Mouse (Mus musculus): ENCODE measurements around the gene Vps37d. TPM values are rescaled to one million over a fixed set of nuclear protein-coding genes. Genes with fewer than 3 reads are reported as not detected.

Vps37d gene
- polyA plus RNA-seq, 2 experiments from 2014 or later = not detected

DNA sequence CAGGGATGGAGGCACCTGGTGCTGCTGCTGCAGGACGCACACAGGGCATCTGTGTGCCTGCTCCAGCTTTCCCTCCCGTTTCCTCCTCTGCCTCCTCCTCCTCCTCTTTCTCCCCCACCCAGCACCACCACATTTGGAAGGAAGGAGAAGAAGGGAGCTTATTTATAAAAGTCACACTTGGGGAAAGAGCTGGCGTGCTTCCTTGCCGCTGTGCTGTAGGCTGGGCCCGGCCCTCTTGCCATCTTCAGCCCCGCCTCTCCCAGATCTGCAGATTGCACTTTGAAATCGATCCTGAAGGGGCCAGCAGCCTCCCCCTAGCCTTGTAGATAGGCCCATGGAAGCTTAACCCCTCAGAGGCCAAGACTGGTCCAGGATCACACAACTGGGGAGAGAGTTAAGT is 52.2 kb downstream of the Vps37d start:
- no peak for ATAC-seq

DNA sequence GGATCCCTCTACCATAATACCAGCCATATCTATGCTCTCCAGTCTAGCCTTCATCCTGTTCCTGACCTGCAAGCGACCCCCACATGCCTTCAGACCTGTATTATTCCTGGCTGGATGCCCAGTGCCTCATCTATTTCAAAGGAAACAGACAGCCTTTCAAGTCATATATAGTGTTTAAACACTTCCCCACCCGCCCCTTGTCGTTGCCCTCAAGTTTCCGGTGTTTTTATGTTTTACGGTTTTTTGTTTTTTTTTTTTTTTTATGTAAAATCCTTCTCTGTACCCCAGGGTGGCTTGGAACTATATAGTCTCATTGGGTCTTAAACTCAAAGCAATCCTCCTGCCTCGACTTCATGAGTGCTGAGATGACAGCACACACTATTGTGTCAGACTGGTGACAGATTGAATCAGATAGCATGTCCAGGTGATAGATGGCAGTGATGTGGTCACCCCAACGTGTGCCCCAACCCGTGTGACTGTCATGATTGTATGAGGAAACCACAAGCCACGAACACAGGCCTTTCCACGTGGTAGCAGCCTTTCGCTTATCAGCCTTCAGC is 53.3 kb downstream of the Vps37d start:
- peak; percentile 82 for ATAC-seq

DNA sequence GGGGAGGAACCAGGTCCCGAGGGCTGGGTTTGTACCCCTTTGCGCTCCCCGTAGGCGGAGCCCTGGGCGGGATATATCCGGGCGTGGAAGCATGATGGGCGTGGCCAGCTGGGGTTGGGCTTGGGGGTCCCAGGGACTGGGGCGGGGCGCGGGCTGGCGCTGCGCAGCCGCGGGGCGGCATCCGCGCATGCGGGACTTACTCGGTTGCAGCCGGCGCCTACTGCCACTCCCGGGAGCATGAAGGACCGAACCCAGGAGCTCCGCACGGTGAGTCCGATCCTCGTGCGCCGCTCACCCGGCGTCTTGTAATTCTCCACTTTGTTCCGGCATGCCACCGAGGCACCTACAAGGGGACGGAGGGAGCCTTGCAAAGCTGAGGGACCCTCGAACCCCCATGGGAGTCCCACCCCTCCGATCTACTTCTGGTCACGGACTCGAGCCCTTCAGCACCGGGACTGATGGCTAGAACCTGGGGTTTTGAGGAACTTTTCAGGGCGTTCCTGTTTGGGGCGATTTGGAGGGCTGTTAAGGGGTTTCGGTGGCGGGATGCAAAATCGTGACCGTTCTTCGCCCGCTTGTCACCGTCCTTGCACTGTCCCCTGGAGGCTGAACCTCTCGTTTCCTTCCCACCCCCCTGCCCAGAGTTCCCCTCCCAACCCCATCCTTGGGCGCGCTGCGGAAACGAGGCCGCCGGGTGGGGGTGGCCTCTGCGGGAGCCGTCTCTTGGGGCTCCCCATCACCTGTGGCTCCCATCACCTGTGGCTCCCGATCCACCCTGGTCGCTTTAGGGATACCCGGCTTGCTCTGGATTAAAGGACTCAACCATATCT is 54.5 kb downstream of the Vps37d start, which contains the start of gene Stx1a:
TSS of gene Stx1a (plus strand) at position 139 of the 830 bp plus-strand sequence.
- ATAC-seq = peak; percentile 38

Other genes with a start within 250 kb of the Vps37d start
- not detected for gene Tmem270, start 171.5 kb downstream of the Vps37d start, polyA plus RNA-seq (2017; shearing (Covaris generic))
- gene Cldn13, start 162.7 kb downstream of the Vps37d start, polyA plus RNA-seq (2017; shearing (Covaris generic)) = 1 to 10 TPM in 1 of 2 experiments, not detected in 1; 1.3 TPM
- 10 to 100 TPM; 20.4 to 23.3 TPM for gene Mettl27, start 145.9 kb downstream of the Vps37d start, polyA plus RNA-seq (2017; shearing (Covaris generic))
- not detected for gene Cldn4, start 131.3 kb downstream of the Vps37d start, polyA plus RNA-seq (2017; shearing (Covaris generic))
- not detected for gene Cldn3, start 92.1 kb downstream of the Vps37d start, polyA plus RNA-seq (2017; shearing (Covaris generic))
- gene Abhd11, start 69.1 kb downstream of the Vps37d start, polyA plus RNA-seq (2017; shearing (Covaris generic)) = 10 to 100 TPM; 53.9 to 66.7 TPM
- gene Stx1a, start 54.8 kb downstream of the Vps37d start, polyA plus RNA-seq (2017; shearing (Covaris generic)) = 10 to 100 TPM; 15.1 to 15.2 TPM
- 10 to 100 TPM; 27.4 to 30.4 TPM for gene Dnajc30, start 14.1 kb downstream of the Vps37d start, polyA plus RNA-seq (2017; shearing (Covaris generic))
- 10 to 100 TPM; 60.3 to 84.8 TPM for gene Bud23, start 13.3 kb downstream of the Vps37d start, polyA plus RNA-seq (2017; shearing (Covaris generic))
- gene Mlxipl, start 11.6 kb upstream of the Vps37d start, polyA plus RNA-seq (2017; shearing (Covaris generic)) = not detected
- 1 to 10 TPM; 5.2 to 5.4 TPM for gene Tbl2, start 71.4 kb upstream of the Vps37d start, polyA plus RNA-seq (2017; shearing (Covaris generic))
- gene Bcl7b, start 90.0 kb upstream of the Vps37d start, polyA plus RNA-seq (2017; shearing (Covaris generic)) = 10 to 100 TPM; 41.8 to 53.6 TPM
- gene Baz1b, start 109.0 kb upstream of the Vps37d start, polyA plus RNA-seq (2017; shearing (Covaris generic)) = 10 to 100 TPM; 20.8 to 23.9 TPM
- gene Fzd9, start 173.0 kb upstream of the Vps37d start, polyA plus RNA-seq (2017; shearing (Covaris generic)) = not detected

Measured in activated CD4-positive, CD25-positive, alpha-beta regulatory T cell, adult 4 months (primary cell).